Mouse (Mus musculus) ovary, postnatal 10 days (tissue): Measurements from ENCODE around the gene Ptprn2.
A peak's percentile ranks its signal among the peaks of the same experiment; 100 is the strongest.

Experiments used
- DNase-seq: peaks from one replicate; pipeline ENCODE4 v3.0.0; 2022; ENCODE audit warnings: low spot score

Ptprn2 gene

GRCm38 (mm10) chr12:117268543-117269172 is 783.1 kb downstream of the Ptprn2 start:
- no peak for DNase-seq

DNA sequence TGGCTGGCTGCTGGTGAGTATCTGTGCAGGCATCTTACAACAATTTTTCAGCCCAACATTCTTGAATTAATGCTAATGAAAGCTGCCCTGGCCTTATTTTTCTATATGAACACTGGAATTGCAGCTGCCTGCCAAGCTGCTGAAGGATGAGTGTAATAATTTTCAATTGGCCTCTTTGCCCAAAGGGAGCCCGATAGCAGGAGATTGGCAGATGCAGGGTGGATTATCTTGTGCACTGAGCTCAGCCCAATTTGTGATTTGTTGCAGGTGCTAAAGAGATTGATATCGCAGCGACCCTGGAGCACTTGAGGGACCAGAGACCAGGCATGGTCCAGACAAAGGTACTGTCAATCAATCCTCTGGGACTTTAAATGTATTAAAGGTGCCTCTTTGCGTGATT is 783.8 kb downstream of the Ptprn2 start:
- DNase-seq: no peak

- DNase-seq: no peak
Measured at GRCm38 (mm10) chr12:117270199-117270598, 784.7 kb downstream of the Ptprn2 start.

- no peak for DNase-seq
Measured at GRCm38 (mm10) chr12:117273166-117273565, 787.6 kb downstream of the Ptprn2 start.

- DNase-seq: no peak
Measured at GRCm38 (mm10) chr12:117274576-117274975, 789.1 kb downstream of the Ptprn2 start.

- no peak for DNase-seq
Measured at GRCm38 (mm10) chr12:117280790-117281189, 795.3 kb downstream of the Ptprn2 start.

- no peak for DNase-seq
Measured at GRCm38 (mm10) chr12:117282659-117283058, 797.1 kb downstream of the Ptprn2 start.

DNA sequence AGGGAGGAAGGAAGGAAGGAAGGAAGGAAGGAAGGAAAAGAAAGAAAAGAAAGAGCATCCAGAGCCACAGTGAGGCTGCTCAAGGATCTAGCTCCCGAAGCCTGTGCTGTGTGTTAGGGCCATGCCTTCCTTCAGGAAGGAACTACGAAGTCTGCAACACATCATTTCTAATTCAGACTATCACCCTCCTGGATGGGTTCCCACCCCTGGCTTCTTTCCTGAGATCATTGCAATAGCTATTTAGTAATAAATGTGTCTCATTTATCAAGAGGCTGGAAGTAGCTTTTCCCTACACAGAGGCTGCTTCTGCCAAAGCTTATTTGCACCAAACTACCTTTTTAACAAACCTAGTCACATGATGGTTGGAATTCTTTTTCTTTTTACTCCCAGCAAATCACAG is 801.9 kb downstream of the Ptprn2 start:
- DNase-seq: peak; percentile 27

DNA sequence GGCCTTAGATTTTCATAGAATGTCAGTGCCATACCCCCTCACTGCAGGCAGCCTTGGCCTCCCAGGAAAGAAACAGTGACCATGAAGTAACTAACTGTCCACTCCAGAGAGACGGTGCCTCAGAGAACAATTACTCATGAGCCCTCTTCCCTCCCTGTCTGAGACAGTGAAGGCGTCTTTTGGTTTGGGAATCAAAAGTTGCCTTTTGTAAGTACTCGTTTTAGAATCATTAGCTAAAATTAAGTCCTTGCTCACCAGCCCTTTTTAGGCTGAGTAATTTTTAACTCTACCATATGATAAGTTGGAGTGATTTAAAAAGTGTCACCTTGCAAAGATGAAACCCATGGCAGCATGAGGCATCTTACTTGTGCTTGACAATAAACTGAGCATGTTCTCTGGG is 806.4 kb downstream of the Ptprn2 start:
- no peak for DNase-seq

DNA sequence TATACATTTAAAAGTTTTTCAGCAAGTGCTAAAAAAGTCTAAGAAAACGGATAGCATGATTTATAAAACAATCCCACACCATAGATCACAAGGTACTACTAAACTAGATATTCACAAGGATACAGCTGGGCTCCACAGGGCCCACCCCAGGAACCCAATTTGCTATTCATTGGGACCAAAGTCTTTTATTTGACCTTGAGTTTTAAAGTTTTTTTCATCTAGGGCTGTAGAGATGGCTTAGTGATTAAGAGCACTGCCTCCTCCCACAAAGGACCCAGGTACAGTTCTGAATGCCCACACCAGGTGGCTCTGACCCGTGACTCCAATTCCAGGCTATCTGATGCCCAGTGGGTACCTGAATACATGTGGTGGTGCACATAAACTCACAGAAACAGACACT is 811.3 kb downstream of the Ptprn2 start:
- no peak for DNase-seq

GRCm38 (mm10) chr12:117299084-117299483 is 813.6 kb downstream of the Ptprn2 start:
- no peak for DNase-seq

- DNase-seq: no peak
Measured at GRCm38 (mm10) chr12:117304751-117305624, 819.5 kb downstream of the Ptprn2 start.

- no peak for DNase-seq
Measured at GRCm38 (mm10) chr12:117305625-117306105, 820.1 kb downstream of the Ptprn2 start.

DNA sequence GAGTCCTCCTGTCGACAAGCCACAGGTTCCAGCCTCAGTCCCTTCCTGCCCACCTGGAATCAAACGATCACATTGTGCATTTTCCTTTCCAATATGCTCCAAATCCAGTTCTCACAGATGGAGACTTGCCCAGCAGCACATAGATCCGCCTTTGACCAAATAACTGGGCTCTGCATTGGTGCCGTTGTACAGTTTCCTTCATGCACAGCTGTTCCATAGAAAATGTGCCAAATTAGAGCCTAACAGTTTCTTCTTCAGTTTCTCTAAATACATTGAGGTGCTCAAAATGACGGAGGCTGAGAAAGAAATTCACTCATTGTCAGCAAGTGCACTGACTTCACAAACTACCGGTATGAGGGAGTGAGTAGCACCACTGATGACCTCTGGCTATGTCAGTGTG is 826.6 kb downstream of the Ptprn2 start:
- DNase-seq: no peak

DNA sequence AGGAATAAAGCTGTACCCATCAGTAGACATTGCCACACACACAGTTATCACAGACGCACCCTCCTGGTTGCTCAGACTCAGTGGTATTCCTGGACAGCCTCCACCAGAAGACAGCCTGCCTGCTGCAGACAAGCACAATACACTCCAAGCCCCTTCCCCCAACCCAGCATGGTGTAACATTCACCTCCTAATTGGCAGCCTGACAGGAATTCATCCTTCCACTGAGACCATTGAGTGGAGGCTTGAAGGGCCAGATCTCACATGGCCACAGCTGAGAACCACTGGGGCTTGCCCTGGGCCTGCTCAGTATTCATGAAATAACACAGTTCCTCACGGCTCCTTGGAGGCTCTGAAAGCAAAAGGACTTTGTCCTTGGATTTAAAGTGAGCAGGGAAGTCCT is 829.5 kb downstream of the Ptprn2 start:
- no peak for DNase-seq

DNA sequence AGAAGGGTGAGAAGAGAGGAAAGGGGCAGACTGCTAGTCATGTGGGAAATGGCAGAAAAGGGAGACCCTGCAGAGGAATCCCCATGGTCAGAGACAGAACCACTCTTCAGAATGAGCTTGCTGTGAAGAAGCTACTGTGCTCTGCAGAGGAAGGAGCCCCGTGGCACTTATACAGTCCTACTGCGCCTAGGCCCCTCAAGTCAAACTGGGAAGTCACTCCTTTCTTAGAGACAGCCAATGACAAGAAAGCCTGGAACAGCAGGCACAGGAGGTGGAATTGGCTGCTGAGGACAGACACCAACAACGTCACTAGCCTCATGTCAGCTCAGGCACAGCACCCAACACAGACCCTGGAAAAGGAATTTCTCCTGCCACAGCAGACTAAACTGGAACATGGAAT is 830.1 kb downstream of the Ptprn2 start:
- DNase-seq: no peak

- DNase-seq: no peak
Measured at GRCm38 (mm10) chr12:117318229-117318628, 832.7 kb downstream of the Ptprn2 start.

GRCm38 (mm10) chr12:117323017-117323416 is 837.5 kb downstream of the Ptprn2 start:
- DNase-seq: no peak
